In the genomic region with DNA sequence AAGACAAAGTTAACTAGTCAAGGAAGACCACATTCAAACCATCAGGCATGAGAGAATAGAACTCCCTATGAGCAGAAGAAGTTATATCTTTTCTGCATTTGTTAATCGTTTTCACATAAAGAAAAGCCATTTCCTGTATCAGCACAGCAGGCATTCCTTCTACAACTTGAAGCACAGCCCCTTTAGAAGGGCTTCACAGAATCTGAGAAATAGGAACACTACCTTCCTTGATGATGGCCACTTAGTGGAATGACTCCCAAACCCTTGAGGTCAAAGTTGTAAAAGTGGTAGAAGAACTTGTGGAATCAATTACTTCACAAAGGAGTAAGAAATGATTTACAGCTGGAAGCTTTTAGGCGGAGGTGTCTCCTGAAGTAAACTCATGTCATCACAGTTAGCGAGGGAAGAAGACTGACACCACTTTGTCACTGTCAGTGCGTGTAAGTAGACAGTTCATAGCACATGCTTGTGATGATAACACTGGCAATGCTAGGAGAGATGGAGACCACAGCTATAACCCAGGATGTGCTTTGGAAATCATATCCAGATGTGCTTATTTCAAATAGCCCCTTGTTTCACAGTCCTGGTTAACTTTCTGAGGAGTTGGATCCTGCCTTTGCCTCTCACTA, we compare ENCODE assay signal across 26 mouse cellular contexts.
DNase-seq lines count a peak whose midpoint lies in the region; ATAC-seq lines count a peak whose summit lies in the region.
"Had no signal": no experiment of that assay in that cellular context is flagged by ENCODE, and none has a peak within 500 bp of the region (broad histone marks: within the 10 kb centered on the region; RNA-seq: fewer than 3 reads in every experiment).

No protein-coding gene starts in this region.

- H3K9me3 ChIP-seq in hindbrain, embryonic 10.5 days = no peaks in the 10 kb centered on the region
- no peaks in the 10 kb centered on the region for H3K9me3 ChIP-seq in hindbrain, embryonic 12.5 days (replicated peaks)
- H3K9me3 ChIP-seq in limb, embryonic 13.5 days = no peaks in the 10 kb centered on the region
- H3K9me3 ChIP-seq: hindbrain, embryonic 13.5 days; midbrain, embryonic 13.5 days; neural tube, embryonic 13.5 days; stomach, embryonic 15.5 days had no signal

- H3K27me3 ChIP-seq in hindbrain, embryonic 10.5 days (ENCODE audit: insufficient read depth, poor library complexity, severe bottlenecking) = no peaks in the 10 kb centered on the region
- no peaks in the 10 kb centered on the region for H3K27me3 ChIP-seq in hindbrain, embryonic 12.5 days
- H3K27me3 ChIP-seq in limb, embryonic 13.5 days = no peaks in the 10 kb centered on the region
- H3K27me3 ChIP-seq: hindbrain, embryonic 13.5 days; midbrain, embryonic 13.5 days; neural tube, embryonic 13.5 days; stomach, embryonic 15.5 days had no signal

- H3K9ac ChIP-seq in hindbrain, embryonic 12.5 days = no peak overlapping the region
- H3K9ac ChIP-seq in limb, embryonic 13.5 days = no peak overlapping the region
- H3K9ac ChIP-seq: forebrain, postnatal 0 days; hindbrain, embryonic 13.5 days; liver, postnatal 0 days; midbrain, embryonic 13.5 days; neural tube, embryonic 13.5 days; stomach, embryonic 15.5 days had no signal

- H3K36me3 ChIP-seq in hindbrain, embryonic 10.5 days = no peaks in the 10 kb centered on the region
- no peaks in the 10 kb centered on the region for H3K36me3 ChIP-seq in hindbrain, embryonic 12.5 days
- no peaks in the 10 kb centered on the region for H3K36me3 ChIP-seq in limb, embryonic 13.5 days
- H3K36me3 ChIP-seq: hindbrain, embryonic 13.5 days; midbrain, embryonic 13.5 days; neural tube, embryonic 13.5 days; stomach, embryonic 15.5 days had no signal

- ATAC-seq in hindbrain, embryonic 12.5 days (ENCODE audit: low FRiP score) = no peak
- peak; percentile 77 for ATAC-seq in limb, embryonic 13.5 days (ENCODE audit: low FRiP score, low read depth)
- ATAC-seq: forebrain, postnatal 0 days; liver, postnatal 0 days; midbrain, embryonic 13.5 days had no signal

- peak; percentile 11 for DNase-seq in hindbrain, embryonic 10.5 days (ENCODE audit: low spot score)
- peak; percentile 46 for DNase-seq in embryo, embryonic 11.5 days (ENCODE audit: low read depth, low spot score)
- DNase-seq in forelimb bud, embryonic 11.5 days (ENCODE audit: low read depth, low spot score) = peak; percentile 87
- no peak for DNase-seq in spleen, adult 12 weeks (ENCODE audit: low spot score)
- DNase-seq in left cerebral cortex, adult 8-10 months (ENCODE audit: low spot score in 2 of 2) = no peak
- DNase-seq in natural killer cell, adult 2 months (ENCODE audit: low spot score in 2 of 2) = no peak
- DNase-seq: adrenal gland, postnatal 14 days; cerebellum, adult 9-10 months; forebrain, postnatal 0 days; gastrocnemius, adult 2 months; kidney, adult 2 months; kidney, postnatal 10 days; layer of hippocampus, postnatal 36 days; liver, postnatal 0 days; lung, postnatal 14 days; right cerebral cortex, adult 18-20 months; right cerebral cortex, postnatal 4 days; thymus, postnatal 25 days had no signal

- 66% methylated on average over 4 of the region's 4 CpGs for WGBS in hindbrain, embryonic 10.5 days
- WGBS in hindbrain, embryonic 12.5 days = 73% methylated on average over 4 of the region's 4 CpGs
- WGBS in limb, embryonic 13.5 days = 21% methylated on average over 4 of the region's 4 CpGs

- no peak overlapping the region for H3K4me2 ChIP-seq in hindbrain, embryonic 12.5 days (replicated peaks)
- no peak overlapping the region; the same call in 1 of the 2 replicates for H3K4me2 ChIP-seq in limb, embryonic 13.5 days (replicated peaks)
- H3K4me2 ChIP-seq: heart, embryonic 11.5 days; hindbrain, embryonic 13.5 days; liver, embryonic 11.5 days; midbrain, embryonic 13.5 days; neural tube, embryonic 13.5 days; stomach, embryonic 15.5 days had no signal

- H3K4me3 ChIP-seq in hindbrain, embryonic 10.5 days = no peak overlapping the region
- H3K4me3 ChIP-seq in hindbrain, embryonic 12.5 days = no peak overlapping the region
- H3K4me3 ChIP-seq in limb, embryonic 13.5 days = no peak overlapping the region
- H3K4me3 ChIP-seq: gastrocnemius, adult 2 months; hindbrain, embryonic 13.5 days; midbrain, embryonic 13.5 days; neural tube, embryonic 13.5 days; stomach, embryonic 15.5 days had no signal

- no peaks in the 10 kb centered on the region for H3K4me1 ChIP-seq in hindbrain, embryonic 10.5 days (replicated peaks)
- no peaks in the 10 kb centered on the region for H3K4me1 ChIP-seq in hindbrain, embryonic 12.5 days
- peaks cover 11% of the 10 kb centered on the region for H3K4me1 ChIP-seq in limb, embryonic 13.5 days
- H3K4me1 ChIP-seq: hindbrain, embryonic 13.5 days; midbrain, embryonic 13.5 days; neural tube, embryonic 13.5 days; stomach, embryonic 15.5 days had no signal

- H3K27ac ChIP-seq in hindbrain, embryonic 10.5 days = no peak overlapping the region
- H3K27ac ChIP-seq in hindbrain, embryonic 12.5 days = no peak overlapping the region
- H3K27ac ChIP-seq in limb, embryonic 13.5 days = no peak overlapping the region
- H3K27ac ChIP-seq: gastrocnemius, adult 2 months; hindbrain, embryonic 13.5 days; midbrain, embryonic 13.5 days; neural tube, embryonic 13.5 days; stomach, embryonic 15.5 days had no signal

Comparison
In these comparisons a context has a peak if more than half of its experiments do, and no peak if none do; other contexts are left out.
1. DNase-seq: peak in hindbrain, embryonic 10.5 days (single experiment), embryo, embryonic 11.5 days (single experiment) and forelimb bud, embryonic 11.5 days (single experiment); none in spleen, adult 12 weeks (single experiment), left cerebral cortex, adult 8-10 months (0 of 2) and natural killer cell, adult 2 months (0 of 2).